Mouse (Mus musculus) monocyte, adult 5-6 weeks (primary cell): Measurements from ENCODE around the gene Srsf1. TPM values are rescaled to one million over a fixed set of nuclear protein-coding genes. Genes with fewer than 3 reads are reported as not detected.

Experiments used
- ATAC-seq: fragments of 153-309, 156-312 bp; replicated peaks from 2 replicates; pipeline ENCODE4 v1.8.0; 2017; ENCODE audit warnings: mild to moderate bottlenecking; ENCODE audit not compliant: low TSS enrichment, insufficient number of reproducible peaks, severe bottlenecking, poor library complexity, low FRiP score
- total RNA-seq: library from RNA; stranded (forward); fragments of 200-1000, 200-491, 200-594 nt; gene quantifications from 3 replicates; pipeline ENCODE4 v1.2.3, GENCODE M21; 2017

The Srsf1 gene
- total RNA-seq, result 220 to 406 TPM (median 277 TPM) in 3 replicates

GRCm38 (mm10) chr11:88046944-88047794 is at the start of gene Srsf1:
TSS of gene Srsf1 (plus strand) at chr11:88047373.
- ATAC-seq, result peak; percentile 93

GRCm38 (mm10) chr11:87999751-88000150 is 47.4 kb upstream of the Srsf1 start:
- ATAC-seq, result no peak

- no peak for ATAC-seq
Measured at GRCm38 (mm10) chr11:88002738-88003137, 44.4 kb upstream of the Srsf1 start.

DNA sequence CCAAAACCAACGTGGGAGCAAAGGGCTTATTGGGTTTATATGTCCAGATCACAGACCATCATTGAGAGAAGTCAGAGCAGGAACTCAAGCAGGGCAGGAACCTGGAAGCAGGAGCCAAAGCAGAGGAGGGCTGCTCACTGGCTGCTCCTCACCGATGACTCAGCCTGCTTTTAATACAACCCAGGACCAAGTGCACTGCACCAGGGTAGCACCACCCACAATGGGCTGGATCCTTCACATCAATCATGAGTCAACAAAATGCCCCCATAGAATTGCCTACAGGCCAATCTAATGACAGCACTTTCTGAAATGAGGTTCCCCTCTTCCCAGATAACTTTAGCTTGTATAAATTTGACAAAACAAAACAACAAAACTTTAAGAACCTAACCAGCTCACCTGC is 43.0 kb upstream of the Srsf1 start:
- no peak for ATAC-seq

GRCm38 (mm10) chr11:88008641-88009040 is 38.5 kb upstream of the Srsf1 start:
- ATAC-seq, result no peak

GRCm38 (mm10) chr11:88009542-88010190 is 37.5 kb upstream of the Srsf1 start:
- no peak for ATAC-seq

DNA sequence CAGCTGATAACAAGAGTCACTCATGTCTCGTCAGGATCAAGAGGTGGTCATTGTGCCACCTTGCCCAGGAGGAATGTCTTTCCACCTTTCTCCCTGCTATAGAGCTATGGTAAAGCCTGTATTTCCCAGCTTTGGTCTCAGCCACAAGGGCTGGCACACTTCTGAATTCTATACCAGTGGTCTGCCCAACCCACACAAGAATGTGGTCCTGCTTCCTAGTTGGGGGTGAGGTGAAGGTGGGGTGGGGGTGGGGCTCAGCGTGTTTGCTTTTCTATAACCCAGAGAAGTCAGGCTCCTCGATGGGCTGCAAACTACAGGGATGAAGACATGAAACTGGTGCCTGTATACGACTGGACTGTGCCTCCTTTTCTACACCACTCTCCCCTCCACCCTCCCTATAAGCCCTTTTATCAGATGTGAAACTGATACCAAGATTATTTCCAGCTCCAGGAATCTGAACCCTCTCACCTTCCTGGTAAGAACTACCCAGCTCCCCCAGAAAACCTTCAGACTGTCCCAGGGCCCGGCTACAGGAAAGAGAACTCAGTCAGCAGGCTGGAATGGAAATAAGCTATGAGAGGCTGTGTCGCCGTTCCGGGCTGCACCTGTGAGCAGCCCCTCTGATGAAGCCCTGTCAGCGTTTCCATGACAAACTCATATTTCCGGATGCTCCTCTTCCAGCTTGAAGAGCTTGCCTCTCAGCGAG is 35.8 kb upstream of the Srsf1 start:
- no peak for ATAC-seq

DNA sequence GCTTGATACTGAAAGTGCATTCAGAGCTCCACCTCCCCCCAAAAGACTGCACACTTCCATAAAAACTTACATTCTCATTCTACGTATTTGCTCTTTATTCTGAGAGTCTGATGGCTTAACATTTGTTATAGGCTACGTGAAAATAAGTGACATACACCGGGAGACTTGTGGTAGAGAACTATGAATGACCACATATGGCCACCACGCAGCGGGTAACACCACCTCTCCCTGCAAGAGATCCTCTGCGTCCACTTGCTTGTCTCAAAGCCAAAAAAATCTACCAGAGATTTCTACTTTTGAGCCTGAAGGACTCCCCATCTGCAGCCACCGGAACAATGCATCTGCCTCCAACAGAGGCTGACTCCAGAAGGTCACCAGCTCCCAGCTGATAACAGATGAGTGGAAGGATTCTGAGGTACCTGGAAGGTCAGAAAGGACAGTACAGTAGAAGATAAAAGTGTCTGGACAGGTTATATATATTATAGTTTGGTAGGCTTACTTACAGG is 35.2 kb upstream of the Srsf1 start:
- no peak for ATAC-seq

DNA sequence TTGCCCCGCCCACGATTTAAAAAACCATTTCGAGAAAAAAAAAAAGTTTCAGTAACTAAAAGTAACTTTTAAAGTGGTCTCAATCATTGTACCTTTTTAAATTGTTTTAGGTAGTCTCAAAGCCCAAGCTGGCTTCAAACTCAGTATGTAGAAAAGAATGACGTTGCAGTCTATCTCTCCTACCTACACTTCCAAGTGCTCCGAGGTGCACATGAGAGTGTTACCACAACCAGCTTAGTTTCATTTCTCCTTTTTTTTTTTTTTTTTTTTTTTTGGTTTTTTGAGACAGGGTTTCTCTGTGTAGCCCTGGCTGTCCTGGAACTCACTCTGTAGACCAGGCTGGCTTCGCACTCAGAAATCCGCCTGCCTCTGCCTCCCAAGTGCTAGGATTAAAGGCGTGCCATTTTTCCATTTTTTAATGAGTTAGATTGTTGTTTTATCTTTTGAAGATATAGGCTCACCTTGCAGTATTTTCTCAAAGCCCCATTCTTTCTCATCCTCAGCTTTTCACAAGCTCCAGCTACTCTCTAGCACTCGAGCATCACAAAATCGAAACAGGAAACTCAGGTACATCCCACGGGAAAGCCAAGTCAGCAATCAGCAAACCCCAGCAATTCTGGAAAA is 34.4 kb upstream of the Srsf1 start:
- ATAC-seq, result no peak

- no peak for ATAC-seq
Measured at GRCm38 (mm10) chr11:88013632-88014031, 33.5 kb upstream of the Srsf1 start.

- ATAC-seq, result no peak
Measured at GRCm38 (mm10) chr11:88015161-88015560, 32.0 kb upstream of the Srsf1 start.

DNA sequence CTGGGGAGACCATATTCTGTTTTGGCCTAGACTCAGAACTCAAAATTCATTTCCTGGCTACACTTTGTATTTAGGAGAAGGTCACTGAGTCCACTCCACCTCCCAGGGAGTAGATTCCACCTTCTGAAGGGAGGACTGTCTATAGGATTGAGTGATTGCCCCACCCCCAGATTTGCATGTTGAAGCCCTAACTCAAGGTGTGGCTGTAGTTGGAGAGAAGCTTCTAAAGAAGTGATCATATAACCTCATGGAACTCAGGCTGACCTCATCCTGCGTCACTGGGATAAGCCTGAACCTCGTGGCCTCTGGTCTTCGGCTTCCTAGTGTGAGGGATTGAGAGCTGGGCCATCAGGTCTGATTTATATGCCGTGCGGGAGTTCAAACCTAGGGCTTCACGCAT is 31.4 kb upstream of the Srsf1 start:
- no peak for ATAC-seq

DNA sequence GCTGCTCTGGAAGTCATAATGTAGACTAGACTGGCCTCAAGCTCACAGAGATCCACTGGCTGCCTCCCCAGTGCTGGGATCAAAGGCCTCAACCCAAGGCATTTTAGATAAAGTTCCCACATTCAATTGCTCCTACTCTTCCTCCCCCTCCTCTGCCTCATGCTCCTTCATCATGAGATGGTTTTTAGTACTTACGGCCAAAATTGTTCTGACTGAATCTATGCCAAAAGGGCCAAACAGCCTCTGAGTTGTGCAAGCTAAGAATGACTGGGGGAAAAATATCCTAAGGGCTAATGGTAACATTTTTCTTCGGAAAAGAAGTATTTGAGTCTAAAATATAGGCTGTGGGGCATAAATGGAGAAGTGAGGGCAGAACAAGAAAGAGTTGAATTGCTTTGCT is 23.2 kb upstream of the Srsf1 start:
- no peak for ATAC-seq

GRCm38 (mm10) chr11:88027391-88028035 is 19.7 kb upstream of the Srsf1 start:
- no peak for ATAC-seq

- ATAC-seq, result no peak
Measured at GRCm38 (mm10) chr11:88028193-88028684, 18.9 kb upstream of the Srsf1 start.

- ATAC-seq, result no peak
Measured at GRCm38 (mm10) chr11:88030219-88030618, 17.0 kb upstream of the Srsf1 start.

- ATAC-seq, result no peak
Measured at GRCm38 (mm10) chr11:88030836-88031235, 16.3 kb upstream of the Srsf1 start.

DNA sequence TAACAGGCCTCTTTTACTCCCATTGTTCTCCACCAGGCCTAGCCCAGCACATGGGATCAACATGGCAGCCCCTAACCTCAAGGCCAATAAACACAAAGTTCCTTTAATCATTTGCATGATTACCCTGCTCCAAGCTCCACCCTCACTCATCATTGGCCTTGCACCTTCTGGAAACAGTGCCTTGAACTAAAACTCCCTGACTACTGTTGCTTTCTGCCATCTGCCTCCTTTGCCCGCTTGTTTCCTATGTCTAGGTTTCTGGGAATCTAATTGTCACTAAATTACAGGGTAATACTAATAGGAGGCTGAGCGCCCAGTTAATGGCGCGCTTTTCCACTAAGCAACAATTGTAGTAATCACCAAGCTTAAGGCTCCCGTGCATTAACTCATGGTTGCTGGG is 15.4 kb upstream of the Srsf1 start:
- no peak for ATAC-seq
